ENCODE assay signal across 31 mouse cellular contexts in genomic region chr10:78570416-78570815, GRCm38 (mm10). TPM values are rescaled to one million over a fixed set of nuclear protein-coding genes. Genes with fewer than 3 reads are reported as not detected.
DNase-seq lines count a peak whose midpoint lies in the region; ATAC-seq and TF ChIP-seq lines count a peak whose summit lies in the region.
"Had no signal": no experiment of that assay in that cellular context is flagged by ENCODE, and none has a peak within 500 bp of the region (broad histone marks: within the 10 kb centered on the region; RNA-seq: fewer than 3 reads in every experiment).

No protein-coding gene starts in this region.

- peaks cover 4% of the 10 kb centered on the region; the same call in 1 of the 2 replicates for H3K4me1 ChIP-seq in midbrain, embryonic 12.5 days
- peaks cover 5% of the 10 kb centered on the region for H3K4me1 ChIP-seq in midbrain, embryonic 13.5 days (replicated peaks)
- H3K4me1 ChIP-seq in cortical plate, adult 2 months (ENCODE audit: control insufficient read depth, insufficient read depth, low read length), result no peaks in the 10 kb centered on the region
- peaks cover 2% of the 10 kb centered on the region; the same call in 1 of the 2 replicates for H3K4me1 ChIP-seq in limb, embryonic 11.5 days (ENCODE audit: control insufficient read depth, insufficient read depth, low read length)
- peaks cover 2% of the 10 kb centered on the region; the same call in 1 of the 2 replicates for H3K4me1 ChIP-seq in olfactory bulb, adult 2 months (ENCODE audit: control insufficient read depth, insufficient read depth, low read length)
- no peaks in the 10 kb centered on the region for H3K4me1 ChIP-seq in lung, postnatal 0 days (ENCODE audit: insufficient read depth, low read depth, low read length)

- no peak overlapping the region for H3K4me3 ChIP-seq in midbrain, embryonic 12.5 days
- H3K4me3 ChIP-seq in midbrain, embryonic 13.5 days (replicated peaks), result no peak overlapping the region
- no peak overlapping the region for H3K4me3 ChIP-seq in cortical plate, adult 2 months (ENCODE audit: insufficient read depth, low read length)
- H3K4me3 ChIP-seq in limb, embryonic 11.5 days (ENCODE audit: low read depth, low read length), result no peak overlapping the region
- H3K4me3 ChIP-seq in olfactory bulb, adult 2 months (ENCODE audit: insufficient read depth, low read depth, low read length), result no peak overlapping the region
- no peak overlapping the region for H3K4me3 ChIP-seq in lung, postnatal 0 days (ENCODE audit: low read depth, low read length)
- H3K4me3 ChIP-seq: heart, embryonic 12.5 days; hindbrain, embryonic 10.5 days; midbrain, embryonic 10.5 days had no signal

- H3K36me3 ChIP-seq in midbrain, embryonic 12.5 days, result no peaks in the 10 kb centered on the region
- H3K36me3 ChIP-seq in midbrain, embryonic 13.5 days, result no peaks in the 10 kb centered on the region
- H3K36me3 ChIP-seq in limb, embryonic 11.5 days (ENCODE audit: control insufficient read depth, insufficient read depth, low read length), result no peaks in the 10 kb centered on the region
- no peaks in the 10 kb centered on the region for H3K36me3 ChIP-seq in lung, postnatal 0 days (ENCODE audit: insufficient read depth, low read length)
- H3K36me3 ChIP-seq: heart, embryonic 12.5 days; hindbrain, embryonic 10.5 days; midbrain, embryonic 10.5 days had no signal

- no peak for TF ChIP-seq CTCF in cortical plate, adult 2 months (IDR thresholded peaks at IDR 0.05; ENCODE audit: extremely low read depth, insufficient read depth, low read length)
- TF ChIP-seq CTCF in olfactory bulb, adult 2 months (IDR thresholded peaks at IDR 0.05; ENCODE audit: insufficient read depth, low read depth, low read length), result no peak
- TF ChIP-seq CTCF in lung, postnatal 0 days (IDR thresholded peaks at IDR 0.05), result no peak

- H3K4me2 ChIP-seq in midbrain, embryonic 12.5 days (replicated peaks), result no peak overlapping the region
- no peak overlapping the region for H3K4me2 ChIP-seq in midbrain, embryonic 13.5 days (replicated peaks)
- H3K4me2 ChIP-seq in limb, embryonic 11.5 days (ENCODE audit: low read depth, severe bottlenecking), result no peak overlapping the region
- no peak overlapping the region for H3K4me2 ChIP-seq in lung, postnatal 0 days (replicated peaks; ENCODE audit: low read depth, low read length)
- H3K4me2 ChIP-seq: heart, embryonic 12.5 days; liver, embryonic 11.5 days had no signal

- no peak for ATAC-seq in midbrain, embryonic 12.5 days (ENCODE audit: low FRiP score, low read depth)
- no peak for ATAC-seq in midbrain, embryonic 13.5 days
- no peak for ATAC-seq in limb, embryonic 11.5 days (ENCODE audit: insufficient number of reproducible peaks, low FRiP score, low TSS enrichment, low read depth)
- no peak for ATAC-seq in lung, postnatal 0 days
- ATAC-seq: forebrain, embryonic 16.5 days; intestine, postnatal 0 days; liver, postnatal 0 days; Patski had no signal

- 0 out of 2 replicates have a peak overlapping the region, but pooled peaks have one; percentile 11 for H3K9ac ChIP-seq in midbrain, embryonic 12.5 days (replicated peaks)
- no peak overlapping the region for H3K9ac ChIP-seq in midbrain, embryonic 13.5 days (replicated peaks)
- no peak overlapping the region for H3K9ac ChIP-seq in limb, embryonic 11.5 days (ENCODE audit: low read length)
- H3K9ac ChIP-seq in lung, postnatal 0 days (replicated peaks; ENCODE audit: low read depth), result no peak overlapping the region
- H3K9ac ChIP-seq: heart, embryonic 12.5 days; liver, postnatal 0 days had no signal

- H3K27ac ChIP-seq in midbrain, embryonic 12.5 days (replicated peaks), result no peak overlapping the region
- H3K27ac ChIP-seq in midbrain, embryonic 13.5 days, result no peak overlapping the region
- H3K27ac ChIP-seq in cortical plate, adult 2 months (ENCODE audit: insufficient read depth, low read length), result peak overlapping the region; percentile 47
- H3K27ac ChIP-seq in limb, embryonic 11.5 days (replicated peaks; ENCODE audit: low read depth, low read length), result peak overlapping the region; percentile 59
- peak overlapping the region; percentile 25; the same call in 1 of the 2 replicates for H3K27ac ChIP-seq in olfactory bulb, adult 2 months (ENCODE audit: insufficient read depth, low read depth, low read length)
- no peak overlapping the region for H3K27ac ChIP-seq in lung, postnatal 0 days (ENCODE audit: low read length)
- H3K27ac ChIP-seq: hindbrain, embryonic 10.5 days; midbrain, embryonic 10.5 days had no signal

- DNase-seq in limb, embryonic 11.5 days (ENCODE audit: low spot score), result no peak
- DNase-seq in lung, postnatal 0 days (ENCODE audit: low spot score), result no peak
- no peak for DNase-seq in kidney, adult 8-10 months
- DNase-seq in heart, adult 18-20 months, result no peak
- DNase-seq: adrenal gland, postnatal 36 days; cerebellum, adult 11-12 months; cerebellum, postnatal 10 days; heart, postnatal 10 days; liver, postnatal 0 days; right cerebral cortex, postnatal 14 days; spleen, adult 18-20 months; thymus, postnatal 25 days had no signal

- no peaks in the 10 kb centered on the region for H3K9me3 ChIP-seq in midbrain, embryonic 12.5 days
- H3K9me3 ChIP-seq in midbrain, embryonic 13.5 days, result no peaks in the 10 kb centered on the region
- no peaks in the 10 kb centered on the region for H3K9me3 ChIP-seq in limb, embryonic 11.5 days (ENCODE audit: control insufficient read depth, low read length)
- no peaks in the 10 kb centered on the region for H3K9me3 ChIP-seq in lung, postnatal 0 days (ENCODE audit: low read length)
- H3K9me3 ChIP-seq: heart, embryonic 12.5 days; hindbrain, embryonic 10.5 days; midbrain, embryonic 10.5 days had no signal

- 69% methylated on average over 6 of the region's 6 CpGs for WGBS in midbrain, embryonic 12.5 days
- WGBS in midbrain, embryonic 13.5 days, result 71% methylated on average over 6 of the region's 6 CpGs
- 62% methylated on average over 6 of the region's 6 CpGs for WGBS in limb, embryonic 11.5 days
- WGBS in olfactory bulb, adult 2 months, result 39% methylated on average over 6 of the region's 6 CpGs
- WGBS in lung, postnatal 0 days, result 46% methylated on average over 6 of the region's 6 CpGs

- no peaks in the 10 kb centered on the region for H3K27me3 ChIP-seq in midbrain, embryonic 12.5 days
- no peaks in the 10 kb centered on the region for H3K27me3 ChIP-seq in midbrain, embryonic 13.5 days
- no peaks in the 10 kb centered on the region for H3K27me3 ChIP-seq in limb, embryonic 11.5 days (ENCODE audit: control insufficient read depth, insufficient read depth, low read length)
- no peaks in the 10 kb centered on the region for H3K27me3 ChIP-seq in lung, postnatal 0 days (replicated peaks; ENCODE audit: insufficient read depth, low read length)
- H3K27me3 ChIP-seq: heart, embryonic 12.5 days; Patski had no signal

- TF ChIP-seq EP300 in lung, postnatal 0 days (IDR thresholded peaks at IDR 0.05), result no peak

- TF ChIP-seq POLR2A in cortical plate, adult 2 months (IDR thresholded peaks at IDR 0.05; ENCODE audit: extremely low read depth, insufficient read depth, low read length), result no peak
- TF ChIP-seq POLR2A in olfactory bulb, adult 2 months (IDR thresholded peaks at IDR 0.05; ENCODE audit: insufficient read depth, low read depth, low read length), result no peak

RNA-seq across cellular contexts. Expression of gene Ilvbl, which starts 3.7 kb away (rescaled TPM):
- 37.5 and 43.6 TPM in 2 replicates for polyA plus RNA-seq in midbrain, embryonic 12.5 days (2016; fragmentation: Nextera tagmentation; extraction: Ambion mirVana)
- 49.6 and 50.0 TPM in 2 replicates for polyA plus RNA-seq in midbrain, embryonic 13.5 days (2015; fragmentation: Nextera tagmentation; extraction: Ambion mirVana)
- polyA plus RNA-seq in cortical plate, adult 2 months (2012; rRNA removed), result 41.1 and 41.2 TPM in 2 replicates
- polyA plus RNA-seq in limb, embryonic 11.5 days (2014; fragmentation: Nextera tagmentation; extraction: Ambion mirVana), result 24.6 and 29.2 TPM in 2 replicates
- not detected in 2 replicates for polyA plus RNA-seq in olfactory bulb, adult 2 months (2012; ENCODE audit: insufficient read depth, insufficient read length, low replicate concordance, missing spikeins)
- polyA plus RNA-seq in lung, postnatal 0 days (2015; fragmentation: Nextera tagmentation; extraction: Ambion mirVana), result 38.1 and 45.0 TPM in 2 replicates
- 10 to 100 TPM; 31.6 to 40.5 TPM for total RNA-seq in heart, adult 18-20 months (2021)

RNA-seq across cellular contexts. Expression of gene Syde1, which starts 21.3 kb away (rescaled TPM):
- 7.4 and 8.8 TPM in 2 replicates for polyA plus RNA-seq in midbrain, embryonic 12.5 days (2016; fragmentation: Nextera tagmentation; extraction: Ambion mirVana)
- 4.1 and 4.9 TPM in 2 replicates for polyA plus RNA-seq in midbrain, embryonic 13.5 days (2015; fragmentation: Nextera tagmentation; extraction: Ambion mirVana)
- polyA plus RNA-seq in cortical plate, adult 2 months (2012; rRNA removed), result 8.9 and 9.3 TPM in 2 replicates
- polyA plus RNA-seq in limb, embryonic 11.5 days (2014; fragmentation: Nextera tagmentation; extraction: Ambion mirVana), result 19.9 and 22.6 TPM in 2 replicates
- polyA plus RNA-seq in olfactory bulb, adult 2 months (2012; ENCODE audit: insufficient read depth, insufficient read length, low replicate concordance, missing spikeins), result not detected in 2 replicates
- 16.1 and 17.4 TPM in 2 replicates for polyA plus RNA-seq in lung, postnatal 0 days (2015; fragmentation: Nextera tagmentation; extraction: Ambion mirVana)
- 10 to 100 TPM; 11.0 to 11.5 TPM for total RNA-seq in heart, adult 18-20 months (2021)

RNA-seq across cellular contexts. Expression of gene Olfr1357, which starts 47.5 kb away (rescaled TPM):
- not detected in 2 replicates for polyA plus RNA-seq in midbrain, embryonic 12.5 days (2016; fragmentation: Nextera tagmentation; extraction: Ambion mirVana)
- polyA plus RNA-seq in midbrain, embryonic 13.5 days (2015; fragmentation: Nextera tagmentation; extraction: Ambion mirVana), result not detected in 2 replicates
- not detected in 2 replicates for polyA plus RNA-seq in cortical plate, adult 2 months (2012; rRNA removed)
- polyA plus RNA-seq in limb, embryonic 11.5 days (2014; fragmentation: Nextera tagmentation; extraction: Ambion mirVana), result not detected in 2 replicates
- not detected in 2 replicates for polyA plus RNA-seq in olfactory bulb, adult 2 months (2012; ENCODE audit: insufficient read depth, insufficient read length, low replicate concordance, missing spikeins)
- polyA plus RNA-seq in lung, postnatal 0 days (2015; fragmentation: Nextera tagmentation; extraction: Ambion mirVana), result not detected in 2 replicates
- not detected for total RNA-seq in heart, adult 18-20 months (2021)
- total RNA-seq: adrenal gland, adult 18-20 months; adrenal gland, postnatal 36 days; heart, postnatal 10 days; layer of hippocampus, postnatal 25 days; left cerebral cortex, postnatal 10 days; neutrophil, adult 5-6 weeks had no signal
- polyA plus RNA-seq: forebrain, embryonic 16.5 days; gonadal fat pad, adult 2 months; heart, embryonic 12.5 days; hindbrain, embryonic 10.5 days; intestine, postnatal 0 days; kidney, embryonic 16.5 days; large intestine, adult 2 months; liver, embryonic 11.5 days; liver, postnatal 0 days; midbrain, embryonic 10.5 days; Patski; testis, adult 2 months had no signal

RNA-seq across cellular contexts. Expression of gene Olfr1358, which starts 53.2 kb away (rescaled TPM):
- not detected in 2 replicates for polyA plus RNA-seq in midbrain, embryonic 12.5 days (2016; fragmentation: Nextera tagmentation; extraction: Ambion mirVana)
- polyA plus RNA-seq in midbrain, embryonic 13.5 days (2015; fragmentation: Nextera tagmentation; extraction: Ambion mirVana), result not detected in 2 replicates
- not detected in 2 replicates for polyA plus RNA-seq in cortical plate, adult 2 months (2012; rRNA removed)
- not detected in 2 replicates for polyA plus RNA-seq in limb, embryonic 11.5 days (2014; fragmentation: Nextera tagmentation; extraction: Ambion mirVana)
- polyA plus RNA-seq in olfactory bulb, adult 2 months (2012; ENCODE audit: insufficient read depth, insufficient read length, low replicate concordance, missing spikeins), result not detected in 2 replicates
- not detected in 2 replicates for polyA plus RNA-seq in lung, postnatal 0 days (2015; fragmentation: Nextera tagmentation; extraction: Ambion mirVana)
- not detected for total RNA-seq in heart, adult 18-20 months (2021)
- total RNA-seq: adrenal gland, adult 18-20 months; adrenal gland, postnatal 36 days; heart, postnatal 10 days; layer of hippocampus, postnatal 25 days; left cerebral cortex, postnatal 10 days; neutrophil, adult 5-6 weeks had no signal
- polyA plus RNA-seq: forebrain, embryonic 16.5 days; gonadal fat pad, adult 2 months; heart, embryonic 12.5 days; hindbrain, embryonic 10.5 days; intestine, postnatal 0 days; kidney, embryonic 16.5 days; large intestine, adult 2 months; liver, embryonic 11.5 days; midbrain, embryonic 10.5 days; Patski had no signal

Comparison
In these comparisons a context has a peak if more than half of its experiments do, and no peak if none do; other contexts are left out.
1. H3K27ac ChIP-seq: peak in cortical plate, adult 2 months (single experiment), limb, embryonic 11.5 days (single experiment) and olfactory bulb, adult 2 months (single experiment); none in midbrain, embryonic 12.5 days (single experiment), midbrain, embryonic 13.5 days (single experiment) and lung, postnatal 0 days (single experiment).